Mouse (Mus musculus): ENCODE data around the gene Scgb2b24. TPM values are rescaled to one million over a fixed set of nuclear protein-coding genes. Genes with fewer than 3 reads are reported as not detected.

The Scgb2b24 gene
- not detected in 2 replicates for polyA plus RNA-seq (2012; rRNA removed)

- 70% methylated on average over 2 of the region's 2 CpGs for WGBS
- H3K4me3 ChIP-seq (ENCODE audit: insufficient read depth, low read depth, low read length): no peak within 1 kb of the TSS
Observed at GRCm38 (mm10) chr7:33739212-33739611, at the start of gene Scgb2b24. Scgb2b24 (minus strand) TSS chr7:33739312.

GRCm38 (mm10) chr7:33743499-33743898 is 4.4 kb upstream of the Scgb2b24 start, which contains the start of gene Scgb1b24:
Scgb1b24 (plus strand) TSS chr7:33743799.
- no peaks in the 10 kb centered on the region for H3K27me3 ChIP-seq (replicated peaks; ENCODE audit: control insufficient read depth, insufficient read depth, low read length)
- DNase-seq: no peak
- TF ChIP-seq POLR2A (IDR thresholded peaks at IDR 0.05; ENCODE audit: low read depth, low read length) (no peak), CTCF (conservative IDR thresholded peaks at IDR 0.05; ENCODE audit: insufficient read depth, insufficient read length, low read depth, low read length) (no peak)
- no peaks in the 10 kb centered on the region for H3K36me3 ChIP-seq (ENCODE audit: control insufficient read depth, insufficient read depth, low read length)
- 78% methylated on average over 3 of the region's 3 CpGs for WGBS
- H3K4me1 ChIP-seq (ENCODE audit: control insufficient read depth, insufficient read depth, low read length): no peaks in the 10 kb centered on the region
- H3K4me3 ChIP-seq (ENCODE audit: insufficient read depth, low read depth, low read length): no peak within 1 kb of the TSS
- H3K27ac ChIP-seq (ENCODE audit: insufficient read depth, low read depth, low read length): no peak within 1 kb of the TSS

More at GRCm38 (mm10) chr7:33739212-33739611, at the start of gene Scgb2b24:
- H3K4me1 ChIP-seq (ENCODE audit: control insufficient read depth, insufficient read depth, low read length): no peaks in the 10 kb centered on the region
- DNase-seq: peak; percentile 12
- H3K27ac ChIP-seq (ENCODE audit: insufficient read depth, low read depth, low read length): no peak within 1 kb of the TSS
- H3K27me3 ChIP-seq (replicated peaks; ENCODE audit: control insufficient read depth, insufficient read depth, low read length): no peaks in the 10 kb centered on the region
- TF ChIP-seq CTCF (conservative IDR thresholded peaks at IDR 0.05; ENCODE audit: insufficient read depth, insufficient read length, low read depth, low read length) (no peak), POLR2A (IDR thresholded peaks at IDR 0.05; ENCODE audit: low read depth, low read length) (no peak)
- H3K36me3 ChIP-seq (ENCODE audit: control insufficient read depth, insufficient read depth, low read length): no peaks in the 10 kb centered on the region

- Histone ChIP-seq H3K27me3 (replicated peaks; ENCODE audit: control insufficient read depth, insufficient read depth, low read length) (no peaks in the 10 kb centered on the region), H3K27ac (ENCODE audit: insufficient read depth, low read depth, low read length) (no peak overlapping the region), H3K4me3 (ENCODE audit: insufficient read depth, low read depth, low read length) (no peak overlapping the region), H3K36me3 (ENCODE audit: control insufficient read depth, insufficient read depth, low read length) (no peaks in the 10 kb centered on the region), H3K4me1 (ENCODE audit: control insufficient read depth, insufficient read depth, low read length) (no peaks in the 10 kb centered on the region)
- TF ChIP-seq POLR2A (IDR thresholded peaks at IDR 0.05; ENCODE audit: low read depth, low read length) (no peak), CTCF (conservative IDR thresholded peaks at IDR 0.05; ENCODE audit: insufficient read depth, insufficient read length, low read depth, low read length) (no peak)
- DNase-seq: no peak
- WGBS: 15% methylated on average over 1 of the region's 1 CpGs
Observed at GRCm38 (mm10) chr7:33689864-33690263, 49.2 kb downstream of the Scgb2b24 start.

Other genes with a start within 250 kb of the Scgb2b24 start
- gene Scgb2b21, start 218.9 kb downstream of the Scgb2b24 start, polyA plus RNA-seq (2012; rRNA removed): not detected in 2 replicates
- not detected in 2 replicates for gene Scgb1b24, start 4.5 kb upstream of the Scgb2b24 start, polyA plus RNA-seq (2012; rRNA removed)
- gene Scgb2b26, start 205.7 kb upstream of the Scgb2b24 start, polyA plus RNA-seq (2012; rRNA removed): not detected in 2 replicates